Mouse (Mus musculus) mature B cell (primary cell): ENCODE measurements around the gene Mamdc4.

Experiments
- in situ Hi-C: fragments of 300-500 bp; cut with MboI; formaldehyde crosslinking; loops from 2 replicates; pipeline ENCODE4 v1.14.3; 2019

Mamdc4 gene

DNA sequence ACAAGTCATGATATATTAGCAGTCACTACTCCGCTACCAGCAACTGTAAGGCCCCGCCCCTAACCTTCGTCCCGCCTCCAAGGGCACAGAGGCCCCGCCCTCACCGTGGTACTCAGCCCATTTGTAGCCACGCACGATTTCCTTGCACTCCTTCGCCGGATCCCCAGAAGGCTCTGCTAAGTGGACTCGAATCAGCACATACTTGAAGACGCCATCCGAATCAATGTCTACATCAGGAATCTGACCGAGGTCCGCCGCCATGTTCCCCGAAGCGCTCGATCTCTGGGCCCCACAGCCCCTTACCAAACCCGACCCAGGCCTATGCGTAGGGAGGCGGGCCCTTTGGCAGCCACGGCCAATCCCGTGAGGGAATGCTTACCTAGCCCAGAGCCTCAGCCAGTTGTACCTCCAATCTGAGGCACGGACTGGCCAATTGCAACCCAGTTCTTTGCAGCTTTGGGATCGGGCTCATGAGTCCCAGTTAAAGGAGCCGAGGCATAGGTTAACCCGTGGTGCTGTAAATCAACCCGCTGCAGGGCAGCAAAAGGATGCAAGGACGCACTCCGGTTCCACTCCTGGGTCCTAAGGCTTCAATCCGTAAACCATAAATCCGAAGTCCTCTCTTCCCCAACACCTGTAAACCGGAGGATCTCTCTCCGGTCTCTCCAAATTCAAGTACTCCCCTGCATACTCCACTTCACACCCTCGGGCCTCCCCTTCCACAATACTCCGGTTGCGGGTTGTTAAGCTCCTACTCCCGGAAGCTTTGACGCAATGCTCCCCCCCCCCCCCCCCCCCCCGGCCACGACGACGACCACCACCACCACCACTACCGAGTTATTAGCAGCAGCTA, at the start of gene Mamdc4, which contains the start of gene Phpt1:
Mamdc4 (minus strand) TSS at position 267 of the 853 bp plus-strand sequence.
Phpt1 (minus strand) TSS at position 646 of the 853 bp plus-strand sequence.
- in situ Hi-C loops = loop anchor here (25.0 kb wide), 1 partner anchor 1337 kb away; the partner anchor contains the start of genes Med22, Rpl7a, Surf1 and Surf2

DNA sequence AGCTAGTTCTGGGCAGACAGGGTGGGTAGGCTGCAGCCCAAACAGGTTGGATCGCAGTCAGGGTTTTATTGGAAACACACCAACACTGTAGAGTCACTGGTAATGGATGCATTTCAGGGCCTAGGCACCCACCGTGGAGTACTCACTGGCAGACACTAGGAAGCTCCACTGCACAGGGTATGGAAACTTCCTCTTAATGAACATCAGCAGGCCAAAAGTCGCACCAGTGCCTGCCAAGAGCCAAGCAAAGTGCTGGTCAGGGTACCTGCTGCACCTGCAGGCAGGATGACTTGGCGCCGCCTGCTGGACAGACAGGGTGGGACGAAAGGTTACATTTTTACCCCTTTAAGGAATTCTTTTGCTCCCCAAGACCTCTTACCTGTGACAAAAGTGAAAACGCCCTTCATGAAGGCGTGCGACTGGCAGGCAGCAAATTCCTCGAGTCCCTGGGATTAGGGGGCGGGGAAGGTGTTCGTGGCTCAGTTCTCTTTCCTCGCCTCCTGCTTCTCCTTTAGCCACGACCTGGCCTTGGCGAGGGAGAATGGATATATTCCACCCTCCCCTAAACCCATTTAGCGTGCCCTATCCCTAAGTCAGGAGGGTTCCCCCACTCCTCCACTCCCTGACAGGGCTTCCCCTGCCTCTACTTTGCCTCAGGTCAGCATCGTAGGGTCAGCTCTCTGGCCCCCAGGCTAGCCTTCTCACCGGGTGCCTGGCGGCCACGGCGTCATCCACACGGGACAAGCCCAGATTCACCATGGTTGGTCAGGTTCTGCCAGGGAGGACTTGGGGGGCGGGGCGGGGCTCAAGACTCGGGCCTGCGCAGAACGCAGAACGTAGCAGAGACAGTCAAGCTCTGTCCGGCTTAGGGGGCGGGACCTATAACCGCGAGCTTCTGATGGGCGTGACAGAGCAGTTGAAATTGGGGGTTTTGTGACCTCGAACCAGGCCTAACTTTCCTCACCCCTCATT, 46.9 kb upstream of the Mamdc4 start, which contains the start of gene Tmem141:
Tmem141 (minus strand) TSS at position 777 of the 972 bp plus-strand sequence.
- in situ Hi-C loops = no loop called here

DNA sequence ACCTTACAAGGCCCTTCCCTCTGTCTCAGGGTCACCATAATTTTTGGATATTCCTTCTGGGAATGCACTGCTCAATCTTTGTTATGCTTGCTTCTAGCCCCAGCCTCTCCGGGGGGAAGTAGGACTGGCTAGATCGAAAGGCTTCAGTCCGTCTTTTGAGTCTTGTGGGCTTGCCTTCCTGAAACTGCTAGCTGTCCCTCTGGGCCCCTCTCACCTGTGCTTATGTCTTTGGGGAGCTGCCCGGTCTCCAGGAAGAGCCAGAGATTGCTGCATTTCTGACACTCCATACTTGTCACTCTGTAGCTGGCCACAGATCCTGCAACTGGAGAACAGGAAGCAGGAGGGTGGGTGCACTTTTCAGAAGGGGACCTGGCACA, 46.2 kb upstream of the Mamdc4 start:
- in situ Hi-C loops = no loop called here

DNA sequence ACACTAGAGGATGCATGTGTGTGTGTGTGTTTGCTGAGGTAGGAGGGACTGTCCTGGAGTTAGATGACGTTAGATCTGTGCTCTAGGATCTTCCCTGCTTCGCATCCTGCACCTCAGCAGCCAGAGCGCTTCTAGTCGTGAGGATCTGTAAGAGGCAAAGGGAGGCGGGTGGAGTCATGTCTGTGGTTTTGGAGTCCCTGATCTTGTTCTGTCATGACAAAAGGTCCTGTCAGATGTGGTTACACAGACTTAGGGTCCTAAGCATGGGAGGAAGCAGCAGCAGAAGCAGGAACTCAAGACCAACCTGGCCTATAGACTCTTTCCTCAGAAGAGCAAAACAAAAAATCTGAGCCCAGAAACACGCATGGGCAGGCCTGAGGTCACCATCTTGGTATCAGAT, 45.7 kb upstream of the Mamdc4 start:
- in situ Hi-C loops = no loop called here

DNA sequence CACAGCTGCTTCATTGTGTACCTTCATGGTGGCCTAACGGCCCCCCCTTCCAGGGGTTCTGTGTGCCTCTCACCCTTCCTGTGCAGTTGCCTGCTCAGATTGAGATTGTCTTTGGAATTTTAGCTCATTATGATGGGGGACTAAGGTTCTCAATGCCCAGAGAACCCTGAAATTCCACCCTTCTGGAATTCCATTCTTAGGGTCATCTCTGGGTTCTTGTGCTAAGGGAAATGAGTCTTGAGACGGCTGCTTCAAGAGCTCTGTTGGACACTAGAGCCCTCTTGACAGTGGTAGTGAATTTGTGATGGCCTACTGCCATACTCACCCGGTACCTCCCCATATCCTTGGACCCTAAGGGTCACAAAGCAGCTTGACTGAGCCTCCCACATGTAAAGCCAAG, 42.9 kb upstream of the Mamdc4 start, which contains the start of gene Ccdc183:
Ccdc183 (minus strand) TSS at position 101 of the 400 bp plus-strand sequence.
- in situ Hi-C loops = no loop called here

DNA sequence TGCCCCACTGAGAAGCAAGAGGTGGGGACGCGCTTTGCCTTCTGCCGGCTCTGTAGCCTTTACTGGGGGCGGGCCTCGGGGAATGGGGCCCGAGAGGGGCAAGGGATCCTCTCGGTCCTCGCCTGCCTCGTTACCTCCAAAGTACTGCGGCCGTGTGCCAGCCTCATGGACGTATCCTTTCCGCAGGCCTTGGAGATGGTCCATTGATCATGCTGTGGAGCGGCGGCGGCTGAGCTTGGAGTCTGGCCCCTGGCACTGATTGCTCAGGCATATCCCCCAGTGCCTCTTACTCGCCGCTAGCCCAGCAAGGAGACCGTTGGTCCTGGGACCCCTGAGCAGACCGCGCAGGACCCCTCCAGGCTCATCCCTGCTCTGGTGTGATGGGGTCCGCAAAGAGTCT, 41.8 kb upstream of the Mamdc4 start:
- in situ Hi-C loops = no loop called here

DNA sequence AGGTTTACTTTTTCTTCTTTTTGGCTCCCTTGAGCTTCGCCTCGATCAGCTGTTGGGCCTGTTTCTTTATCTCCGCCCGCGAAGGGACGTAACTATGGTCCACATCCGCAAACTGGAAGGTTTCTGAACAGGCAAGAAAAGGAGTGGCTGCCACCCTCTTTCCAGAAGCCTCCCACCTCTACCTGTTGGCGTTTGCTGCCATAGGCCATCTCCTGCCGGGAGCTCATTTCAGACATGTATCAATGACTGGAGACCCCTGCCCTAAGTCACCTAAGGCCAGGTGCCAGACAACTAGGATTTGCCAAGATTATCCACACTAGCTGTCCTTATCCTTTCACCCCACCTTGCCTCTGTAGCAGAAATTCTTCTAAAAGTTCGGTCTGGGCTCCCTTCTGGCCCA, 34.0 kb upstream of the Mamdc4 start:
- in situ Hi-C loops = no loop called here

DNA sequence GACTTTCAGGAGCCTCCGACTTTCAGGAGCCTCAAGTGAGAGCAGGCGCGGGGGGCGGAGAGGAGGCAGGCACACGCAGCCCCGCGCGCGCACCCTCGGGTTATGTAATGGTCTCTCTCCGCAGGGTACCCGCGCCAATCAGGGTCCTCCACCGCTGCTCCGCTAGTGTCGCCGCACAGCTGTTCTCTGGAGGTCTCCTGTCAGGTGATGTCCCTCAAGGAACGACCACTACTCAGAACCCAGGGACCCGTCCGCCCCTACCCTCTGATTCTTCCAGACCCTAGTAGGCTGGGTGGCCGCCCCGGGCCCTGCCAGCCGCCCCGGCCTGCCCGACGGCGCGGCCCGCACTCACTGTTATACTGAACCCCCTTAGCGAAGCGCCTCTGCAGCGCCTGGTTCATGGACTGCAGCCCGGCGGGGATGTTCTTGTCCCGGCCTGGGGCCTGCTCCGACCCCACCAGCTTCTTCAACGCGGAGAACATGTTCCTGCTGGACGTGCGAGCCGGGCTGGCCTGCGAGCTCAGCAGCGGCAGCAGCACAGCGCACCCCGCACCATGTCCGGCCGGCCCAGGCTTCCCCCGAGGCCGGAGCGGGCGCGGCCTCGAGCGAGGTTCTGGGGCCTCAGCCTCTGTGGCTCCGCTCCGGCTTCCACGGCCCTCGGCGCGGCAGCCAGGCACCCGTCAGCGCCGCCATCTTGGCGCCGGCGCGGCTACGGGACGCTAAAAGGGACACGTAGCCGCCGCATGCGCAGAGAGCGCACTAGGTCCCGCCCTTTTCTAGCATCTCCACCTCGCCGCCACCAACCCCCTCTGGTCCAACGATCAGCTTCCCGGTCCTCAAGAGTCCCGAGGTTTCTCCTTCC, 33.3 kb upstream of the Mamdc4 start, which contains the start of gene Rabl6:
Rabl6 (minus strand) TSS at position 761 of the 862 bp plus-strand sequence.
- in situ Hi-C loops = no loop called here

DNA sequence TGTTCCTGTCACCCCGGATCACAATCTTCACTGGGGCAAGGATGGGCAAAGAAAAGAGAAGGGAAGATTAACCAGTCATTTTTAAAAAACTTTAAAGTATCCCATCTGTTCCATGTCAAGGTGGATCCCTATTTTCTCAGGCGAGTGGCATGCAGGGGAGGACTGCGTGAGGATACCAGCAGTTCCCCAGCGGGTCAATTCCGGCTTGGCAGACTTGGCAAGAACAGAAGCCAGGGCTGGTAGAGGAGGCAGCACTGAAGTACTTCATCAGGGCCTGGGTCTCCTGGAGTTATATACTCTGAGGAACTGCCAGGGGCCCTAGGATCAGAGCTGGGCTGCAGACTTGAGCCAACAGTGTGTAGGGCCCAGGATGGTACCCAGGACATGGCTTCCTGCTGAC, 27.9 kb upstream of the Mamdc4 start:
- in situ Hi-C loops = no loop called here

DNA sequence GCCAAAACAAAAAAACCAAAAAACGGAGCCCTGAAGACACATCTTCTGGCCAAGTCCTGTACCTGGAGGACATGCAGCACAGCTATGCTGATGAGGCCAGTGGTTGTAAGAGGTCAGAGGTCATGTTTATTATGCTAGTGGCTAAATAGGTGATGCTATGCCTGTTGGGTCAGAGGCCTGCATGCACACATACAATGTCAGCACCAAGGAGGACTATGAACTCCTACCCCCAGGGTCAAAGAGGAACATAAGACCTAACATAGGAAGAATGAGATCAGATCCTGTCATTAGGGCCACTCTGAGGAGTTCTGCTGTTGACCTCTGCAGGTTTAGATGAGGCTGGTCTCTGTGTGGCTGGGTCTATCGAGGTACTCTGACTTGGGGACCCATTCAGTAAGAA, 25.4 kb upstream of the Mamdc4 start:
- in situ Hi-C loops = no loop called here

DNA sequence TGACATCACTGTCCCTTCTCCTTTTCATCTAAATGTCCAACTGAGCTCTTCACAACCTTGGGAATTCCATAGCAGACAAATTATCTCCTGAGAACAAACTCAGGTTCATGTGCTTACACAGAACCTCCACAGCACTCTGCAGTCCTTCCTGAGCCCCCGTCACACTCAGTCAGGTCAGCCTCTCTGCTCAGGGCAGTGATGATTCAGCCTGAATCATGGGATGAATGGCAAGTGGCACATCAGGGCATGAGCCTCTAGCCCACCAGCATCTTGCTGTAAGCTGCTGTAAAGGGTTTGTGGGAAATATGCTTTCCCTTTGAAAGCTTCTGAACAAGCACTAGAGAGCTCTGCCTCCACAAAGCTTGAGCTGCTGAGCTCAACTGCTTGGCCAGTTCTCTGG, 24.1 kb upstream of the Mamdc4 start:
- in situ Hi-C loops = no loop called here

DNA sequence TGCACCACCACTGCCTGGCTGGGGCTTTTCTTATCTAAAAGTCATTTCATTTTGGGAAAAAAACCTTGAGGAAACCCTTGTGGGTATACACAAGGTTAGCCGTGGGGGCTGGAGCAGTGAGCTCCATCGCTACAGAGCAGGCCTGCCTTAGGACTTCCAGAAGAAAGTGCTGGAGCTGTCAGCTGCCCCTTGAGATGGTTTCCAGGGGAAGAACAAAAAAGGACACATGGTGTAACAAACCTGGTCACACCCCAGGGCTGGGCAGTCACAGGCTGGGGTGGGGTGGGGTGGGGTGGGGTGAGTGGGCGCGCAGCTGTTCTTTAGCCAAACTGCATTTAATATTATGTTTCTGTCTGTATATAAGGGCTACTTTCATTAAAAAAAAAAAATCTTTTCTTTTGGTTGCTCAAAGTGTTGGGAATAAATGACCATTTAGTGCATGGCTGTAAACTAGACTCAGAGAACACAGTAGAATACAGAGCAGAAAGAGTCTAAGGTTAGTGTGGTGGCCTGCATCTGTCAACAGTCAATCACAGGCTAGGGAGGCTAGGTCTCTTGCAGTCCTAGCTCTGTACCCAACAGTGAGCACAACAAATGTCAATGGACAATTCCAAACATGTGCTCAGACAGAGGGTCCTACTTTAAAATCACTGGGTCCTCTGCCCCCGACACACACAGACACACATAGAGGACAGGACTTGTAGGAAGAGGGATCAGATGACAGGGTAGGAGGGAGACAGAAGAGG, 22.3 kb upstream of the Mamdc4 start:
- in situ Hi-C loops = no loop called here

DNA sequence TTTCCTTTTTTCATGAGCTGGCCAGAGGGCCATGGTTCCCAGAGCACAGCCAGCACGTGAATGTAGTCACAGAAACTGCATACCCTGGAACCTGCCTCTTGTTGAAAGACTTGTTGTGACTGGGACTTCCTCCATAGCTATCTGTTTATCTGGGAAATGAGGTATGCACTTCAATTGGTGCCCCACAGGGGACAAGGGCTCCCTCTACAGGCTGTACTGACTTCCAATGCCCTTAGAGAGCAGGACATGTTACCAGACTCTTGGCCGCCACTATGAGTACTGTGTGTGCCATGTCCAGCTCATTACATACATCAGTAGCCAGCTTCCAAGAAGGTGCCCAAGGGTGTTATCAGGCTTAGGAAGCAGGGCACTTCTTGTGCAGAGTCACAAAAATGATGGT, 17.2 kb upstream of the Mamdc4 start:
- in situ Hi-C loops = no loop called here

DNA sequence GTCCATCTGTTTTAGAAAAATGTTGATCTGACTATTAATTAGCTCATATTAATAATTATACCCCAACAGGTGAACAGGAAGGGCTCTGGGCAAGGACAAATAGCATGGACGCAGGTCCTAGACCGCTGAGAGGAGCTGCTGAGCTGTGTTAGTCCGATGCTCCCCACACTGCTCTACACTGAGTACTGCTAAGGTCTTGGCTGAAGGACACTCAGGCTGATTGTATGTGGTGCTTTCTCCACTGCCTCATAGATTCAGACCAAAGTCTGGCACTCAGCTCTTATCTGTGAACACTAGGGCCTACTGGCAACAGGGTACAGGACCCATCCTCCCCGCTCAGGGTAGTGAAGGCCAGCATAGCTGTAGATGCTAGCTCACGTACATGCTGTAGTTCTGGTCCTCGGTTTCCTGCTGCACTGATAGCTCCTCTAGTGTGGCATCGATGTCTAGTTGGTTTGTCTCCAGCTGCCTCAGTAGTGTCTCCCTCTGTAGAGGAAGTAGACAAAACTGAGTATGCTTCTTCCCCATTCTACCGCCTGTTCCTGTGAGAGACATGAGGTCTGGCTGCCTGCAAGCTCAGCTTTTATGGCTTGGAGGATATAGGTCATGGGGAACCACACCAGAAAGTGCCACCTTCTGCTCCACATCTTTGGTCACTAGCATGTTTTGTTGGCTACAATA, 13.7 kb upstream of the Mamdc4 start:
- in situ Hi-C loops = no loop called here

DNA sequence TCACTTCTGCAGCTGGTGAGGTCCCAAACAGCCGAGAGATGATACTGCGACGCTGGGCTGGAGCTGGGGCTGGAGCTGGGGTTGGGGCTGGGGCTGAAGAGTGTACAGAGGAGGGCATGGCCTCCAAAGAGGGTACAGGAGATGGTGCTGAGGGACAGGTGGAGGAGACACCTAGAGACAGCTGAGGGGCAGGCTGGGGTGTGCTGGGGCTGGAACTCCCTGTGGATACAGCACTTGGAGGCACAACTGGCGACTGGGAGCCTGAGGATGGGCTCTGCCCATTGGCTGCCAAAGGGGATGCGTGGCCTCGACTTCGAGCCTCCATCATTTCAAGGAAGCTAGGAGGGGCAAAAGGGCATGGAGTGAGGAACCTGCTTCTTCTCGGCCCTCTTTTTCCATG, 12.6 kb upstream of the Mamdc4 start:
- in situ Hi-C loops = no loop called here

DNA sequence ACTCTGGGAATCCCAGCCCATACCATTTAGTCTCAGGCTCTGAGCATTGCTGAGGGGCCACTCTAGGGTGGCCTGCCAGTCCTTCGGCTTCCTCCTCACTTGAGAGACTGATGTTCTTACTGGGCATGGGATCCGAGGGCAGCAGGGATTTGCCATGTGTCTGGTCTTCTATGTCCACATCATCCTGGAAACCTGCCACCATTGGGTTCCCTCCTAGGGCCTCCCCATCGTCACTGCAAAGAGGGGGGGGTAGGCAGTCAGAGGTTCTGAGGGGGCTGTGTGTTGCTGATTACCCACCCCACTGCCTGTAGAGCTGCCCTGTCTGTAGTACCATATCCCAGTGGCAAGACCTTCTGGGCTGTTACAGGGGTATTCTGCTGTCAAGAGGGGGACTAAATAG, 11.0 kb upstream of the Mamdc4 start:
- in situ Hi-C loops = no loop called here

DNA sequence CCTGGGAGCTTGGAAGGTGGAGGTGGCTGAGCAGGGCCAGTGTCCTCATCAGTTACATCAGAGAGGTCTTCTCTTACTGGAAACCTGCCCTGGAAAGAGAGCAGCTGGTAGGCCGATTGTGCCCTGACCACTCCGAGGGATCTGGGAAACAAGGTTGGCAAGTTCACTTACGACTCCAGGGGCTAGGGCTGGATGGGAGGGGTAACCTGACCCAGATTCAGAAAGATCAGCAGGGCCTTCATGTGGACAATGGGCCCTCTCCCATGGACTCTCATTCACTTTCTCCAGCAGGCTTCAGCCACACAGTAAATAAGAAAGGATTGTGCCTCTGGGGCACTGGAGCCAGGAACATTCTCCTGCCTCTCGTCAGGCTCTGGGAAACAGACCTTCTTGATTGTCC, 10.2 kb upstream of the Mamdc4 start:
- in situ Hi-C loops = no loop called here

DNA sequence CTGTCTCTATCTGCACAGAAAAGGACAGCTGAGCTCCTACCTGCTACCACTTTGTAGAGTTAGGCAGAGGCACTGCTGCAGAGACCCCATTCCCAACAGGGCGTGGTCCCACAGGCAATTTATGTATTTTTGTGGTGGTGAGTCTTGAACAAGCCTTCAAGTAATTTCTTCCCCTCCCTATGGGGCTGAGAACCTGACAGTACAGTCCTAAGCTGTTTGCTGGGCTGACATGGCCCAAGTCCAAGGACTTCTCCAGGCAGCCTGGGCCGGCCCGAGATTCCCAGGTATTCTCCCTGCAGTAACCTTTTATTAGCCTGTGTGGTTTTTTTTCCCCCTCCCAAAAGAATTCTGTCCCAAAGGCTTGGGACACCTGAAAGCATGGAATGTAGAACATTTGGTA, 9.5 kb upstream of the Mamdc4 start:
- in situ Hi-C loops = no loop called here

DNA sequence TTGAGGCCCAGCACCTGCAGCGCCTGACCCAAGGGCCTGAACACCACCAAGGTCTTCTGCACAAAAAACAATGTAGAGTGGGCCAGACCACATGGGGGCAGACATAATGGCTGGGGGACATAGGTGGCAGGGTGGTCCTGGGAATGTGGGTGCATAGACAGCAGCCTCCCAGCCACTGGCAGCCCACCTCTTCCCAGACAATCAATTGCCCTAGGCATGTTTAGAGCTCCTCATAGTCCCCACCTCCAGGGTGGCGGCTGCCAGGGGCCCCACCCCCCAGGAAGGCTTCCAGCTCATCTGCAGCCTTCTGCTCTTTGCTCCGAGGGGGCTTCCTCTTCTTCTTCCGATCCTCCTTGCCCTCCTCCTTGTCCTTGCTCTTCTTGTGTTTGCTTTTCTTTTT, 8.9 kb upstream of the Mamdc4 start:
- in situ Hi-C loops = no loop called here

DNA sequence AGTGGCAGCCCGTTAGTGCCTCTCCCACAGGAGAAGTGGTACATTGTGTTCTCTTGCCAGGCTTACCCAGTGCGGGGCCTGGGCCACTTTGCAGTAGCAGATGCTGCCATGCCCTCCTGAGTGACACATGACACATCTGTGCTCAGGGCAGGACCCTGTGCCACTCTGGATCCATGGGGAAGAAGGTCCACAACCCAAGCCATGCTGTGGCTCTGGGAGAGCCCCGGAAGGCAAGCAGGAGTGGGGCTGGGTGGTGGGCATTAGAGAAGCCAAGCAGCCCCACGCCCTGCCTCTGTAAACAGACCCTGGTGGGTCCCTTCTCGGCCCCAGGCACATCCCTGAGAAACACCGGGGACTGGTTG, 8.5 kb upstream of the Mamdc4 start:
- in situ Hi-C loops = no loop called here
